Mouse (Mus musculus) neural tube, embryonic 14.5 days (tissue): ENCODE measurements around the gene Mmp17. TPM values are rescaled to one million over a fixed set of nuclear protein-coding genes. Genes with fewer than 3 reads are reported as not detected.

Source experiments
- polyA plus RNA-seq: library from polyadenylated mRNA; unstranded; fragments of >200 nt; fragmentation: Nextera tagmentation; extraction: Ambion mirVana; gene quantifications from 2 replicates; pipeline ENCODE4 v1.2.1, GENCODE M21; 2014

Mmp17 gene
- polyA plus RNA-seq, 1 experiment from 2014 or later = 7.7 TPM

Other genes starting within 250 kb of the Mmp17 start
- 60.4 and 65.6 TPM in 2 replicates for gene Sfswap, start 82.9 kb upstream of the Mmp17 start, polyA plus RNA-seq
- 7.7 and 7.9 TPM in 2 replicates for gene Zfp11, start 85.9 kb downstream of the Mmp17 start, polyA plus RNA-seq
- gene Sept14, start 124.3 kb downstream of the Mmp17 start, polyA plus RNA-seq = not detected in 2 replicates
- gene Mrps17, start 131.3 kb downstream of the Mmp17 start, polyA plus RNA-seq = 173 and 179 TPM in 2 replicates
- gene Nipsnap2, start 140.9 kb downstream of the Mmp17 start, polyA plus RNA-seq = 95.1 and 95.6 TPM in 2 replicates
- gene Psph, start 203.3 kb downstream of the Mmp17 start, polyA plus RNA-seq = 33.6 and 35.6 TPM in 2 replicates